ENCODE assay signal across 16 mouse cellular contexts in the genomic region with DNA sequence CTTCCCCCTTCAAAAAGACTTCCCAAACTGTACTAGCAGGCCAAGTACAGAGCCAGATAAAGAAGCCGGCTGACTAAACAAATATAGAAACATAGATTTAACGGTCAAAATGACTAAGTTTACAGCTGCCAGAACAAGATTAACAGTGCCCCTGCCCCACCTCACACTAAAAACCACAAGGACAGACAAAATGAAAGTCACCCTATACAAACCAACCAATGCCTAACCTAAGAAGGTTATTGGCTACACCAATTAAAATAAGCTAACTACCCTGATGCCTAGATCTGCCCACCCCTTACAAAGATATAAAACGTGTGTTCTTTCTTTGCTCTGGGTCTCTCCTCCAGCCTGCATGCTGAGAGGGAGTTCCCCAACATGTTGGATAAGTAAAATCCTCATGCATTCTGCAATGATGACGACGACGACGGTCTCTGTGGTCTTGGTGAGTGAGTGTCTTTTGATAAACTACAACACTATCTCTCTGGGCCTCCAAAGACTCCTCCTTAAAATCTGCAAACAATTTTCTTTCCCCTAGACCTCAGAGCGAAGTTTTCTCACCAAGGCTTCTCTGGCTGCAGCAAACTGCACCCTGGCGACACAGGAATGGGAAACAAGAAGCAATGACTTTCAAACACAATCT.
"Had no signal": no experiment of that assay in that cellular context is flagged by ENCODE, and none has a peak within 500 bp of the region (broad histone marks: within the 10 kb centered on the region; RNA-seq: fewer than 3 reads in every experiment).

No protein-coding gene starts in this region.

- H3K27ac ChIP-seq: intestine, embryonic 15.5 days; kidney, postnatal 0 days; limb, embryonic 12.5 days; midbrain, embryonic 15.5 days; neural tube, embryonic 12.5 days had no signal

- H3K27me3 ChIP-seq: intestine, embryonic 15.5 days; limb, embryonic 12.5 days; midbrain, embryonic 15.5 days; neural tube, embryonic 12.5 days had no signal

- DNase-seq: kidney, adult 2 months; kidney, postnatal 36 days; layer of hippocampus, adult 9-11 months; layer of hippocampus, postnatal 36 days; lung, postnatal 36 days; right cerebral cortex, postnatal 4 days; spleen, adult 18-20 months; thymus, adult 18-20 months; thymus, postnatal 14 days had no signal

- H3K4me2 ChIP-seq: intestine, embryonic 15.5 days; limb, embryonic 12.5 days; midbrain, embryonic 11.5 days; midbrain, embryonic 15.5 days; neural tube, embryonic 12.5 days had no signal

- H3K36me3 ChIP-seq: intestine, embryonic 15.5 days; limb, embryonic 12.5 days; midbrain, embryonic 15.5 days; neural tube, embryonic 12.5 days had no signal

- ATAC-seq: intestine, embryonic 15.5 days; lung, postnatal 0 days; midbrain, embryonic 15.5 days had no signal

- H3K4me3 ChIP-seq: intestine, embryonic 15.5 days; limb, embryonic 12.5 days; midbrain, embryonic 15.5 days; neural tube, embryonic 12.5 days had no signal

- H3K9me3 ChIP-seq: intestine, embryonic 15.5 days; limb, embryonic 12.5 days; midbrain, embryonic 15.5 days; neural tube, embryonic 12.5 days had no signal

- H3K9ac ChIP-seq: intestine, embryonic 15.5 days; limb, embryonic 12.5 days; midbrain, embryonic 15.5 days; neural tube, embryonic 12.5 days had no signal

- H3K4me1 ChIP-seq: intestine, embryonic 15.5 days; midbrain, embryonic 15.5 days; neural tube, embryonic 12.5 days had no signal
